Mouse (Mus musculus) layer of hippocampus, adult 9-10 months (tissue): ENCODE data around the gene Shroom3.

Experiments used
- DNase-seq: peaks from one replicate; pipeline ENCODE4 v3.0.0; 2022; ENCODE audit warnings: low spot score

The Shroom3 gene

GRCm38 (mm10) chr5:92809416-92809750 lies 126.1 kb downstream of the Shroom3 start:
- DNase-seq, result no peak

DNA sequence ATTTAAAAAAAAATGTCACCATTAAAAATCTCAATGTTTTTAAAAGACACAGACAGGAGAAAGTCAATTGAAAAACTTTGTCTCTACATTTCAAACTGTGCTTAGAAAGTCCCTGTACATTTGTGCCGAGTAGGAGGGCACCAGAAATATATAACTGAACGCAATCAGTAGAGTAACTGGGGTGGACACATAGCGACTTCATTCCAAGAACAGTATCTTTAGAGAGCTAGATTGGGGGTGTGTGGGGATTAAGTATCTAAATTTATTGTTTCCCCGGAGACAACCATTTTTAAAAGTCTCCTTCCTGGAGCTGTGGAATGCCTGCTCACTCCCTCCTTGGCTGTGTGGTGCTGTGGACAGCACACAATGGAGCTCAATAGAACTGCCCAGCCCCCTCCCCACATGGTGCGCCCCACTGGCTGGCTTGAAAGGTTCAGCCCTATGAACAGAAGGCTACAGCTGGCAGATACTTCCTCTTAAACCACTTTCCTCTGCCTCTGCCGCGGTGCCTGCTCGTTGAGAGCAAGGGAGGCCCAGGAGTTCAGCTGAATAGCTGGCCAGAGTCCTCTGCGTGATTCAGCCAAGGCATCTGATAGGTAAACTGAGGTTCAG lies 127.8 kb downstream of the Shroom3 start:
- DNase-seq, result no peak

DNA sequence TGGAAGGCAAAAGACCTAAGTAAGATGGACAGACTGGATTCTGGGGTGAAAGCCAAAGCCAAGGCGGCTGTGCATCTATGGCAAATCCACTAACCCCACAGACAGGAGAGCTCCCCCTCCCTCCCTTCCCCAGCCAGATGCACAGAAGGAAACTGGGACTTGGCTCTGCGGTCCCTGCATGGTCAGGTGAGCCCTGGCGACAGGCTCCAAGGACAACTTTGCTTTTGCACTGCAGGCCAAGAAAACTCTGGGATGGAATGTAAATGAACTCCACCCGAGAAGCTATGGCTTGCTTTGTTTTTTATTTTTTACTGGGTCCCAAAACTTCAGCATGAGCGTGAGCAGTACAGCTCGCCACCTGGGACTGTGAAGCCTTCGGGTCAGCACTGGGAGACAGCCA lies 128.5 kb downstream of the Shroom3 start:
- no peak for DNase-seq

DNA sequence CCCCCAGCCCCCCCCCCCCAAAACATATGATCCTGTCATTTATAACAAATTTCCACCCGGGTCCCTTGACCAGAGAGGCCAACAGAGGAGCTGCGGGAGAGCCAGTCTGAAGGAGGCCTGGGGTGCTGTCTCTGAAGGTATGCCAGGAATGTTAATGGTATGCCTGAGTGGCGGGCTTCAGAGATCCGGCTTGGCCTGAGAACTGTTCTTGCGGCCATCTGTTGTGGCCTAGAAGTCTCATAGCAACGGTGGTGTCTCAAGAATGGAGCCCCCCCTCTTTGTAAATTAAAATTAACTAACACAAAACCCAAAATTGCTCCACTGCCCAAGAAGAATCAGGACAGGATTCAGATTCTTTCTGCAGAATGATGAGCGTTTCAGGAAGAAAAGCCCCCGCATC lies 129.7 kb downstream of the Shroom3 start:
- DNase-seq, result no peak

DNA sequence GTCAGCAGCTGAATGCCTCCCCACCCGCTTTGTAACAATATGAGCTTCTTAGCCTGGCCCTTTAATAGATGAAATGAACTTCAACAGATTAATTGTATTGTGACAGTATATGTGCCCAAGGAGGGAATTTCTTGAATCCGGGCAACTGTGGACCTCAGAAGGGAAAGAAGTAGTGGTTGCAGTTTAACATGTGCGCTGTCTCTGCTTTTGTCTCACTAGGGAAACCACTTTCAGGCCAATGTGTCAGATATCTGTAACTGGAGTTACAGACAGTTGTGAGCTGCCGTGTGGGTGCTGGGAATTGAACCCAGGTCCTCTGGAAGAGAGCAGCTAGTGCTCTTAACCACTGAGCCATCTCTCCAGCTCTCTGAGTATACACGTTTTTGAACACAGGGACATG lies 130.3 kb downstream of the Shroom3 start:
- DNase-seq, result no peak

- DNase-seq, result no peak
Measured at GRCm38 (mm10) chr5:92814621-92815020, 131.4 kb downstream of the Shroom3 start.

DNA sequence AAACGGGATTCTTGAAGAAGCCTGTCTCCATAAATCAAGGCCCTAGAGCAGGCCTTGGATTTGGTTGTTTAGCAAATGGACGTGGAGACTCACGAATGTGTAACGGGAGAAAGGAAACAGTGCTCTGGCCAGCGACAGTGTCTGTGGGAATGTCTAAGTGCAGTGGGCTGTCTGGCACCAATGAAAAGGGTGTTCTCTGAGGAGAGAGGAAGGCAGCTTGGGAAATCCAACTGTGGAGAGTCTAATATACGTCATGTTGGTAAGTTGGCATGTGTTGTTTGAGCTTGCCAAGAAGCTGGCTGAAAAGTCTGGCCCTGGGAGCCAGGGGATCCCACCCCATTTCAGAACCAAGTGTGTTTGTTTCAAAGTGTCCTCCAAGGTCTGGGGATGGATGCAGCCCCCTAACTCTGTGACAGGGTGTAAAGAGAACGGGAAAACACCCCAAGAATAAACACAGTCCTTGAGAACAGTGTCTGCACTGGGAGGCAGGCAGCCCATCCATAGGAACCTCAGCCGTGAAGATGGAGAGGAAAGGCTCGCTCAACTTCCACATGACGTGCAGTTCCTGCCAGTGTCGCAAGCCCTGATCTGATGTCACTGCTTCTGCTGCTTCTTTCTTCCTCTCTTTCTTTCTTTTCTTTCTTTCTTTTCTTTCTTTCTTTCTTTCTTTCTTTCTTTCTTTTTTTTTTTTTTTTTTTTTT lies 134.0 kb downstream of the Shroom3 start:
- DNase-seq, result no peak

GRCm38 (mm10) chr5:92821370-92821769 lies 138.1 kb downstream of the Shroom3 start:
- DNase-seq, result no peak

- DNase-seq, result no peak
Measured at GRCm38 (mm10) chr5:92823495-92823894, 140.3 kb downstream of the Shroom3 start.

DNA sequence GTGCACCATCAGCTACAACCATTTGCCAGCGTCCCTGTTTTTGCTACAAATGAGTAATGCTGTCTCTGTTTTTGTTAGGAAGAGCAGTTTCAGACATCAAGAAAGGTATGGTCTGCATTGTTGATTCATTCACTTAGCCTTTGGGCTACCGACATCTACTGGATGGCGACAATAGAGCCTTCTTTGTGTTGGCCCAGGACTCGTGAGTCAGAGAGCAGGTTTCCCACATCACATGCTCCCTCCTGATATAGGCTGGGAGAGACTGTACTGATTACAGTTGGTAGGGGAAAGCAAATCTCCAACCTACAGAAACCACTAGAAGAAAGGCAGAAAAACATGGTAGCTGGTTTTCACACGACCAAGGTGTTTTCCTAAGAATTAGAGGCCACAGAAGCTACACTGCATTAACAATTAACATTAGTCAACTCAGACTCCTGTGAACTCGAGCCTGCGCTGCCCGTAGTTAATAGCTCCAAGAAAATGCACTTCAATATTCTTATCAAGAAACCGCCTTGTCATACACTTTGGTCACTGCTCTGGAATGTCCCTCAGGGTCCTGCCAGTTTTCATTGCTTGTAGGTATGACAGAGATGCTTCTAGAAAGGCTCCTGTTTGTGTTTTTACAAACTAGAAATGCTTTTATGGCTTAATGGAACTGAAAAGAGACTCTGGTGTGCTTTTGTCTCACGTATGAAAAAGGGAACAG lies 141.2 kb downstream of the Shroom3 start:
- no peak for DNase-seq

GRCm38 (mm10) chr5:92830391-92830790 lies 147.2 kb downstream of the Shroom3 start:
- no peak for DNase-seq

DNA sequence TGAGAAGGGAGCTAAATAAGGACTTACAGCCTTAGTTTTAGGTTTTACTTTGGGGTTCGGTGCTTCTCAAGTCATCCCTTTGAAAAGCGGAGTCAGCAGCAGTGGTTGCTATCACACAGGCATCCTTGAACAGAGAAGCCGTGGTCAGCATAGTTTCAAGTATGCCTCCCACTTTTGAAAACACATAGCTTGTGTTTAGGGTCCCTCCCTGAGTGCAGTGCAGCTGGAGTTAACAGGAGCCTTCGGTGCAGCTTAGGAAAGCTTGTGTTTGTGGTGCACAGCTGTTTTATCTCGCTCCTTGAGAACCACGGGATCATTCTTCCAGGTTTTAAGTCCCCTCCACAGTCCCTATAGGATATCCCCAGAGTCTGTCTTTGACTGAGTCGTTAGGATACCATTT lies 151.3 kb downstream of the Shroom3 start:
- no peak for DNase-seq

DNA sequence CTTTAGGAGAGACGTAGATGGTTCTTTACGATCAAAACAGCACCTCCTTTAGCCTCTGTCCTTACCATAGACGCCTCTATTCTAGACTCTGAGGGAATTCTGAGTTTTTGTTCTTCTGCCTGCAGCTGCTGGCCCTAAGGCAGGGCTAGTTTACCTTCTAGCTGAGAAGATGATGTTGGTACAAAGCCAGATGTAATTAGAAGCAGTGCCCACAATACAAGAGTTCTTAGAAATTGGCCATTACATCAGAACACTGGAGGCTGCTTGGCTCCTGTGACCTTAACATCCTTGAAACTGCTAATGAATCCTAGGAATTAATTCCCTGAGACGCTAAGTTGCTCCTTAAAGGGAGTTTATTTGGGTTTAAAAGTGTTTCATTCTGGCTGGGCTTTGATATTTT lies 154.1 kb downstream of the Shroom3 start:
- DNase-seq, result no peak

DNA sequence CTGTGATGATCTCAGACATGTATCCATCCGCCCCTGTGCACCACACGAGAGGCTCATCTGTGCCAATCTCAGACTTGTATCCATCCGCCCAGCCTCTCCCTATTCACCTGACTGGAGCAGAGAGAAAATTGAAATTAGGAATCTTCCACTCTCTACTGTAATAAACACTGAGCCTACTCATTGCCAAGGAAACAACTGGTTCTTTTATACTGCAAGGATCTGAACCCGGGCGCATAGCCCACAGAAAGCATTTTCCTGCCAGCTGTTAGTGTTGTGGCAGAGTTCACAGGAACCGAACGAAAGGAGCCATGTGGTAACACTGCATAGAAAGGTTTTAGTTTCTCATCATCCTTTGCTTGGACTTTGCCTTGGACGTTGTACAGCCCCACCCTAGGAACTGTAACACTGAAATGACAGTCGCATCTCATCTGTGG lies 155.1 kb downstream of the Shroom3 start:
- no peak for DNase-seq

- DNase-seq, result no peak
Measured at GRCm38 (mm10) chr5:92839314-92839713, 156.1 kb downstream of the Shroom3 start.

- no peak for DNase-seq
Measured at GRCm38 (mm10) chr5:92841474-92841873, 158.2 kb downstream of the Shroom3 start.

DNA sequence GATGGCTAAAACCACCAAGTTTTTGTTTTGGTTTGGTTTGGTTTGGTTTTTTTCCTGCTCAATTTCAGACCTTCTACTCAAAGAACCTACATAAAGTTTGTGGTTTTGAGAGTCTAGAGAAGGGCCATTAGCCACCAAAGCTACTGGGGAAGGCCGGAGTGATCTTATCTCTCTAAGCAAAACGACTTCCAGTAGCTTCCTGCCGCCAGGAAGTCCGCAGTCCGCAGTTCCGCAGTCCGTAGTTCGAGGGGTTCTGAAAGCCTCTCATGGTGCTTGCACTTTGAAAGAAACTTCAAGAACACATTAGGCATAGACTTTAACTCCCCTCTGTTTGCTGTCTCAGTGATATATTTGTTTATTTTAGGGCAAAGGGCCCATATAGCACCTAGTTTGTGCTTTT lies 159.2 kb downstream of the Shroom3 start:
- DNase-seq, result no peak

- DNase-seq, result no peak
Measured at GRCm38 (mm10) chr5:92842881-92843280, 159.6 kb downstream of the Shroom3 start.

DNA sequence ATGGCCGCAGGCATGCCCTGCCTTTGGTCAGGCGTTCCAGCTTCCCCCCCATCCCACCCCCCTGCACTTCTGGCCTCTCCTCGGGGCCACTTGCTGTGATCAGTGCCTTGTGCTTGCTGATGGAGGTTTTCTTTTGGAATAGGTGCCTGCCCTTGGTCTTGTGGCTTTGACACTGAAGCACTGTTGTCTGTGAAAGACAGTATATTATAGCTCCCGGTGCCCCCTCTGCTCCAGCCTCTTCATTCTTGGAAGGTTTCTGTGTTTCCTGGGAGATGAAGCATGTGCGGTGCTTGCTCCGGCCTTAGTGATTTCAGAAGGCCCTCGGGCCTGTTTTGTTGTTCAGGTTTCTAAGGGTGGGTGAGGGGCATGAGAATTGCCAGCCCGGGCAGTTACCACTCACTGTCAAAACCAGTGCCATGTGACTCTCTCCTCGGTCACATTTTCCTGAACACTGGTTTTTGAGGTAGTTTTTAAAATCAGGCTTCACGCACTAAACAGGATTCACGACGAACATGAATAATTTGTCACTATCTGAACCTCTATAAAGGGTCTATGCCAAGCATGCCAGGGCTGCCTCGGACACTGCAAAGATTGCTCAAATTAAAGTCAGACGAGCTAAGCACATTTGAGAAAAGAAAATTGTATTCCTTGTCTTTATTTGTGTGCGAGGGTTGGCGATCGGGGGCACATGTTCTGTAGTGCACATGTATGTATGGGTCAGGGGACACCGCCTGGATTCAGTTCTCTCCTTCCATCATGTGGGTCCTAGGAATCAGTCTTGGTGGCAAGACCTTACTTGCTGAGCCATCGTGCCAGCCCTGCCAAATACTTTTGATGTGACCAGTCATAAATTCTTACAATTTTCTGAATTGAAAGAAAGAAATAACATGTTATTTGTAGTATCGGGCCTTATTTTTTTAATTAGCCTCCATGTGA lies 160.9 kb downstream of the Shroom3 start:
- DNase-seq, result no peak

GRCm38 (mm10) chr5:92849743-92850142 lies 166.5 kb downstream of the Shroom3 start:
- DNase-seq, result no peak

- DNase-seq, result no peak
Measured at GRCm38 (mm10) chr5:92850925-92851324, 167.7 kb downstream of the Shroom3 start.

DNA sequence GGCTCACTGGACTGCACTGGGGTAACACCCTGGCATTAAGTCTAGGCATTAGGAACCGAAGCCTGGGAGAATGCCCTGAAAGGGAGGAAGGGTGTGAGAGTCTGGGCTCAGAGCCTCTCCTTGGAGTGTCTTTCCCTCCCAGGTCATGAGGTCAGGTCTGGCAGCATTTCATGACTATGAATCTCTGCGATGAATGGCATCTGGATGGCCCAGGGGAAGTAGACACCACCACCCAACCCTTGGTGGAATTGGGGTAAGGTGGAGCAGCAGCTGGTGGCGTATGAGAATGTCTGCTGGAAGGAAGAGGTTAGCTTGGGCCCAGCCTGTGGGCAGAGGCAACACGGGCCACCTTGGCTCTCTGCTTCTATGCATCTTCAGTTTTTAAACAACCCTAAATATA lies 171.7 kb downstream of the Shroom3 start:
- no peak for DNase-seq
